Mouse (Mus musculus) lung, adult 18-20 months (tissue): ENCODE results near the gene Nup188.
A peak's percentile ranks its signal among the peaks of the same experiment; 100 is the strongest.

Experiments
- DNase-seq, 2 experiments: peaks; one replicate each; pipeline ENCODE4 v3.0.0; 2022; ENCODE audit warnings: mixed read lengths in 2 of 2

Nup188 gene

GRCm38 (mm10) chr2:30257699-30258460 is 28.3 kb upstream of the Nup188 start:
- DNase-seq = no peak

GRCm38 (mm10) chr2:30258600-30258999 is 27.6 kb upstream of the Nup188 start:
- DNase-seq = peak; percentile 76 to 83

- DNase-seq = no peak
Measured at GRCm38 (mm10) chr2:30259131-30260064, 26.8 kb upstream of the Nup188 start.

- no peak for DNase-seq
Measured at GRCm38 (mm10) chr2:30261064-30261736, 25.0 kb upstream of the Nup188 start.

- no peak for DNase-seq
Measured at GRCm38 (mm10) chr2:30261921-30262839, 24.0 kb upstream of the Nup188 start.

- DNase-seq = peak in 1 of 2 experiments; percentile 48
Measured at GRCm38 (mm10) chr2:30262840-30263441, 23.3 kb upstream of the Nup188 start.

- no peak for DNase-seq
Measured at GRCm38 (mm10) chr2:30263811-30264210, 22.4 kb upstream of the Nup188 start.

GRCm38 (mm10) chr2:30264671-30265519 is 21.3 kb upstream of the Nup188 start:
- no peak for DNase-seq

GRCm38 (mm10) chr2:30265767-30266253 is 20.4 kb upstream of the Nup188 start, which contains the start of gene Phyhd1:
Gene Phyhd1, plus strand, starts transcription at chr2:30266203.
- DNase-seq = peak; percentile 75 to 80

- DNase-seq = peak; percentile 70 to 75
Measured at GRCm38 (mm10) chr2:30266392-30266941, 19.7 kb upstream of the Nup188 start.

GRCm38 (mm10) chr2:30267466-30267865 is 18.7 kb upstream of the Nup188 start:
- no peak for DNase-seq

- DNase-seq = no peak
Measured at GRCm38 (mm10) chr2:30268371-30268770, 17.8 kb upstream of the Nup188 start.

- DNase-seq = no peak
Measured at GRCm38 (mm10) chr2:30269241-30269990, 16.8 kb upstream of the Nup188 start.

GRCm38 (mm10) chr2:30270134-30270533 is 16.1 kb upstream of the Nup188 start:
- peak; percentile 71 to 83 for DNase-seq

GRCm38 (mm10) chr2:30280743-30281142 is 5.5 kb upstream of the Nup188 start, which contains the start of gene Gm28038:
Gene Gm28038, plus strand, starts transcription at chr2:30281043.
- DNase-seq = no peak

- no peak for DNase-seq
Measured at GRCm38 (mm10) chr2:30281651-30282050, 4.5 kb upstream of the Nup188 start.

GRCm38 (mm10) chr2:30283193-30283592 is 3.0 kb upstream of the Nup188 start:
- no peak for DNase-seq

GRCm38 (mm10) chr2:30285004-30285403 is 1.2 kb upstream of the Nup188 start:
- no peak for DNase-seq
